Mouse (Mus musculus): ENCODE measurements around the gene H2-Eb1.

The H2-Eb1 gene

DNA sequence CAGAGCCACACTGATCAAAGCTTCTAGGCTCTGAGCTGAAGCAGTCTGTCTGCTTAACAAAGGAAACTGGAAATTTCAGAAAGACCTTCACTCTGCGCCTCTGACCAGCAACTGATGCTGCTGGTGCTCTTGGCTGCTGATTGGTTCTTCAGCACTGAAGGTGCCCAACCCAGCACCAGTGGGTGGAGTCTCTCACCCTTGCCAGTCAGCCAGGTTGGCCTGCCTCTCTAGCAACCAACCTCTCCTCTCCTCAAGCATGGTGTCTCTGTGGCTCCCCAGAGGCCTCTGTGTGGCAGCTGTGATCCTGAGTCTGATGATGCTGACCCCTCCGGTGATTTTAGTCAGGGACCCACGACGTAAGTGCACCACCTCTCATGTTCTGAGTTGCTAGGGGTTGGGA, 19.8 kb downstream of the H2-Eb1 start, which contains the start of gene H2-Eb2:
H2-Eb2 (plus strand) TSS at position 230 of the 400 bp plus-strand sequence.
- no peak for DNase-seq

GRCm38 (mm10) chr17:34326373-34326772, 20.7 kb downstream of the H2-Eb1 start:
- DNase-seq, result no peak

- no peak for DNase-seq
Observed at GRCm38 (mm10) chr17:34329807-34330206, 24.1 kb downstream of the H2-Eb1 start.

DNA sequence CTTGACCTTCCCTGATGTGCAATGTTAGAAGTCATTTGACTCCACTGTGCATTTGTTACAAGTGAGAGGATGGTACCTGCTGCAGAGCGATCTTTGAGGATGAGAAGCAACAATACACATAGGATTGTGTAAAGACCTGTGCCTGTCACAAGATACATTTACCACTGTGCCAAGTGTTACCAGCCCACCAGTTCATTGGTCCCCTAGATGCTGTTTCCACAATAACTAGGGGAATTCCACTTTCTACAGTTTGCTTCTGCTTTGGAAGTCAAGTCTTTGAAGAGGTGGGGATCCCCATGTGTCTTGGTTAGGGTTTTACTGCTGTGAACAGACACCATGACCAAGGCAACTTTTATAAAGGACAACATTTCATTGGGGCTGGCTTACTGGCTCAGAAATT, 25.5 kb downstream of the H2-Eb1 start:
- no peak for DNase-seq

DNA sequence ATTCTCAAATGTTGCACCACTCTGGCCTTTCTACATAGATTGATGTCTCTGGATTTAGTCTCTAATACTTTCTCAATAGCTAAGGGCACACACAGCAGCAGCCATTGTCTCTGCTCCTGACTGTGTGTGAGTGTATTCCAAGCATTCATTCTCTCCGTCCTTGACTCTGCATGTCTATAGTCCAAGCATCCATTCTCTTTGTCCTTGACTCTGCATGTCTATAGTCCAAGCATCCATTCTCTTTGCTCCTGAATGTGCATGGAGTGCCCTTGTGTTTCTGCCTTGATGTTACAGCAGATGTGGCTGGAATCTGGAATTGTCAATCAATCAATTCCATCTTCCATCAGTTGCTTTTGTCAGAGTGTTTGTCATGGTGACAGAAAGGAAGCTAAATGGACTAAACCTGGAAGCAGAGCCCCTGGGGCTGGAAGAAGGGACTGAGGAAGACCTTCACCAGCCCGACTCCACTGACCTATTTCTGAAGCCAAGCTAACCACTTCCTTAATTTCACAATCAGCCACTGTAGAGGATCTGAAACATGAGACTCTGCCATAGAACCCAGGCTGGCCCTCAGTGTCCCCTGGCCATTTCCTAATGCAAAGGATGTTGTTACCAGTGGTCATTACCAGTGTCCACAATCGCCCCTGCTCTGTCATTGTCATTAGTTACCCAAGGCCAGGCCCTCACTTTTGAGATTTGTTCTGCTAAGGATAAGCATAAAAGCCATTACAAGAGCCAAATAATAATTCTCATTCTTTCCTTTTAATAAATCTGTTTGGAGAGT, 35.1 kb downstream of the H2-Eb1 start:
- no peak for DNase-seq

- DNase-seq, result no peak
Observed at GRCm38 (mm10) chr17:34344882-34345281, 39.2 kb downstream of the H2-Eb1 start.

- no peak for DNase-seq
Observed at GRCm38 (mm10) chr17:34345486-34345885, 39.8 kb downstream of the H2-Eb1 start.

DNA sequence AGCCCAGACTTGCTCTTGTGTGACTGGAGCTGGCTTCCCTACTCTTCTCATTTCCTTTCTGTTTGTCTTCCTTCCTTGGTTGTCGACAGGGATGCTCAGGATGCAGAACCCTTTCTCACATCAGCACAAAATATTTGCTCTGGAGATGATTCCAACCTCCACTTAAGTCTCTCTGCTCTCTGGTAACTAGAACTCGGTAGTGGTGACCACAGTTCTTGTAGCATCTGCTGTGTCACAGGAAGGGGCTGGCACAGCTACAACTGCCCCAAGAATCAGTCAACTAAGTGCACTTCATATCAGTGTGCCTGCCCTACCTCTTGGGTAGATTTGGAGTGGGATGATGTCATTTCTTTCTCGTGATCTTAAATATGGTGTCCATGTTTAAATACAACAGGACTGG, 40.4 kb downstream of the H2-Eb1 start:
- no peak for DNase-seq

GRCm38 (mm10) chr17:34347606-34348308, 42.1 kb downstream of the H2-Eb1 start:
- DNase-seq, result peak; percentile 12

- peak; percentile 68 for DNase-seq
Observed at GRCm38 (mm10) chr17:34349429-34349828, 43.8 kb downstream of the H2-Eb1 start.

GRCm38 (mm10) chr17:34354539-34354938, 48.9 kb downstream of the H2-Eb1 start, which contains the start of gene Btnl2:
Gene Btnl2, plus strand, starts transcription at chr17:34354822.
- DNase-seq, result no peak

DNA sequence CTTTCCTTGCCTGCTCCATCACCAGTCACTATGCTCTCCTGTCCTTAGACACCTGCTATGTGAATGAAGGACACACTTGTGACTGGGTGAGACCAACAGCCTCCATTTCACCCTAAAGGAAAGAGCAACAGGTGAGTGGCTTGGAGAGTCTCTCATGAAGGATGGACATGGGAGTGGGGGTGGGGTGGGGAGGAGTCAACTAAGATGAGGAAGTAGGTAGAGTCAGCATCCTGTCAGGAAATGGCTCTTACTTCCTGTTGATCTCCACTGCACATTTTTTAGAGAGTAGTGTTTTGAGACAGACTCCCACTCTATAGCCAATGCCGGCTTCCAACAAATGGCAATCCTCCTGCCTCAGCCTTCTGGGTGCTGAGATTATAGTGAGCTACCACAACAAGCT, 49.3 kb downstream of the H2-Eb1 start:
- no peak for DNase-seq

DNA sequence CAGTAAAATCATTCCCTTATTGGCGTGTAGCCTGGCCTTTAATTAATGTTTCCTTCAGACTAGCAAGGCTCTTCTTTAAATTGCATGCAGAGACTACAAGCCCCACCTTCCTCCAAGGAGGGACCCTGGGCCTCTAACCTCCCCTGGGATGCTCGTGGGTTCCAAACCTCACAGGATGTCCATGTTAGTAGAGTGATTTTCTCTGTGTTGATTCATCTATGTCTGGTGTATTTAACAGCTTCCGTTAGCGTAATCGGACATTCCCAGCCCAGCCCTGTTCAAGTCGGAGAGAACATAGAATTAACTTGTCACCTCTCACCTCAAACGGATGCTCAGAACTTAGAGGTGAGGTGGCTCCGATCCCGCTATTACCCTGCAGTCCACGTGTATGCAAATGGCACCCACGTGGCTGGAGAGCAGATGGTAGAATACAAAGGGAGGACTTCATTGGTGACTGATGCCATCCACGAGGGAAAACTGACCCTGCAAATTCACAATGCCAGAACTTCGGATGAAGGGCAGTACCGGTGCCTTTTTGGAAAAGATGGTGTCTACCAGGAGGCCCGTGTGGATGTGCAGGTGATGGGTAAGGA, 57.4 kb downstream of the H2-Eb1 start:
- no peak for DNase-seq

GRCm38 (mm10) chr17:34363676-34364310, 58.1 kb downstream of the H2-Eb1 start:
- no peak for DNase-seq

GRCm38 (mm10) chr17:34365031-34365430, 59.4 kb downstream of the H2-Eb1 start:
- DNase-seq, result no peak

Data from liver (tissue).